Comparison of ENCODE assay signal across 11 mouse cellular contexts in genomic region chr12:80853737-80854136, GRCm38 (mm10).
DNase-seq lines count a peak whose midpoint lies in the region; TF ChIP-seq lines count a peak whose summit lies in the region.
"Had no signal": no experiment of that assay in that cellular context is flagged by ENCODE, and none has a peak within 500 bp of the region (broad histone marks: within the 10 kb centered on the region; RNA-seq: fewer than 3 reads in every experiment).

No protein-coding gene starts in this region.

- H3K4me1 ChIP-seq in bone marrow macrophage, adult 2 months (ENCODE audit: control insufficient read depth, insufficient read depth, low read length), result peaks cover 59% of the 10 kb centered on the region
- H3K4me1 ChIP-seq: embryonic facial prominence, embryonic 13.5 days had no signal

- no peak for DNase-seq in layer of hippocampus, adult 2 months (ENCODE audit: low spot score in 2 of 2)
- DNase-seq in layer of hippocampus, postnatal 10 days (ENCODE audit: low spot score in 2 of 2), result no peak
- DNase-seq in heart, postnatal 10 days, result peak; percentile 45 to 60
- no peak for DNase-seq in left cerebral cortex, postnatal 4 days
- DNase-seq in embryo, embryonic 10.5 days (ENCODE audit: low spot score), result no peak
- DNase-seq in layer of hippocampus, postnatal 14 days (ENCODE audit: low spot score in 2 of 2), result no peak
- DNase-seq: adrenal gland, postnatal 10 days had no signal

- no peaks in the 10 kb centered on the region for H3K27me3 ChIP-seq in myocyte (ENCODE audit: control insufficient read depth, insufficient read depth, insufficient read length)
- H3K27me3 ChIP-seq: embryonic facial prominence, embryonic 13.5 days had no signal

- no peaks in the 10 kb centered on the region for H3K36me3 ChIP-seq in myocyte (ENCODE audit: control insufficient read depth, insufficient read depth)
- H3K36me3 ChIP-seq: embryonic facial prominence, embryonic 13.5 days; midbrain, embryonic 10.5 days had no signal

- H3K79me2 ChIP-seq in myocyte (ENCODE audit: control insufficient read depth, insufficient read depth), result peaks cover 88% of the 10 kb centered on the region

- intact Hi-C loops in heart, postnatal 10 days (cut with DNase I), result no loop called here
- intact Hi-C loops in left cerebral cortex, postnatal 4 days (cut with DNase I), result no loop called here

- peak overlapping the region; percentile 58 for H3K27ac ChIP-seq in layer of hippocampus, adult 2 months
- peak overlapping the region; percentile 98 for H3K27ac ChIP-seq in bone marrow macrophage, adult 2 months (ENCODE audit: insufficient read depth, low read depth, low read length)
- H3K27ac ChIP-seq: embryonic facial prominence, embryonic 13.5 days; midbrain, embryonic 10.5 days had no signal

- H3K4me3 ChIP-seq in layer of hippocampus, adult 2 months, result no peak overlapping the region
- no peak overlapping the region for H3K4me3 ChIP-seq in bone marrow macrophage, adult 2 months (ENCODE audit: insufficient read depth, low read length)
- no peak overlapping the region for H3K4me3 ChIP-seq in myocyte
- H3K4me3 ChIP-seq: embryonic facial prominence, embryonic 13.5 days; midbrain, embryonic 10.5 days had no signal

- H3K4me2 ChIP-seq in myocyte (ENCODE audit: low read depth), result peak overlapping the region; percentile 19
- H3K4me2 ChIP-seq: embryonic facial prominence, embryonic 13.5 days had no signal

- H3ac ChIP-seq in myocyte (ENCODE audit: control insufficient read depth, insufficient read length), result no peak overlapping the region

- no peak for TF ChIP-seq POLR2A in bone marrow macrophage, adult 2 months (IDR thresholded peaks at IDR 0.05; ENCODE audit: borderline replicate concordance, low read depth, low read length)
- no peak for TF ChIP-seq POLR2A in myocyte (IDR thresholded peaks at IDR 0.05; ENCODE audit: insufficient read length, low read depth)

- TF ChIP-seq CTCF in layer of hippocampus, adult 2 months (conservative IDR thresholded peaks at IDR 0.05), result no peak
- TF ChIP-seq CTCF in bone marrow macrophage, adult 2 months (IDR thresholded peaks at IDR 0.05; ENCODE audit: low read depth, low read length), result no peak

TF ChIP-seq in myocyte, 11 proteins besides CTCF, POLR2A, EP300 and RAD21:
- TF ChIP-seq SRF (IDR thresholded peaks at IDR 0.05; ENCODE audit: control insufficient read depth, insufficient read length, low read depth), result no peak
- no peak for TF ChIP-seq MAX (IDR thresholded peaks at IDR 0.05; ENCODE audit: low read depth)
- 0 out of 2 replicates have a peak, but pooled peaks have one; percentile 35 for TF ChIP-seq CEBPB (IDR thresholded peaks at IDR 0.05; ENCODE audit: insufficient read depth, poor library complexity, severe bottlenecking)

Comparison
In these comparisons a context has a peak if more than half of its experiments do, and no peak if none do; other contexts are left out.
1. DNase-seq: peak in heart, postnatal 10 days (2 of 2); none in layer of hippocampus, adult 2 months (0 of 2), layer of hippocampus, postnatal 10 days (0 of 2), left cerebral cortex, postnatal 4 days (single experiment), embryo, embryonic 10.5 days (single experiment) and layer of hippocampus, postnatal 14 days (0 of 2).